Mouse (Mus musculus): Measurements from ENCODE around the gene Fbxw13. TPM values are rescaled to one million over a fixed set of nuclear protein-coding genes. Genes with fewer than 3 reads are reported as not detected.

The Fbxw13 gene
- polyA plus RNA-seq, 1 experiment from 2014 or later: not detected

Other genes starting within 250 kb of the Fbxw13 start
- gene Col7a1, start 242.4 kb downstream of the Fbxw13 start, polyA plus RNA-seq (2015; fragmentation: Nextera tagmentation; extraction: Ambion mirVana): 24.6 and 26.0 TPM in 2 replicates
- gene Ucn2, start 210.0 kb downstream of the Fbxw13 start, polyA plus RNA-seq (2015; fragmentation: Nextera tagmentation; extraction: Ambion mirVana): 0.30 and 0.83 TPM in 2 replicates
- gene Pfkfb4, start 204.2 kb downstream of the Fbxw13 start, polyA plus RNA-seq (2015; fragmentation: Nextera tagmentation; extraction: Ambion mirVana): 17.1 and 19.0 TPM in 2 replicates
- 65.4 and 76.0 TPM in 2 replicates for gene Shisa5, start 157.4 kb downstream of the Fbxw13 start, polyA plus RNA-seq (2015; fragmentation: Nextera tagmentation; extraction: Ambion mirVana)
- gene Trex1, start 136.2 kb downstream of the Fbxw13 start, polyA plus RNA-seq (2015; fragmentation: Nextera tagmentation; extraction: Ambion mirVana): 13.3 and 13.7 TPM in 2 replicates
- gene Atrip, start 121.9 kb downstream of the Fbxw13 start, polyA plus RNA-seq (2015; fragmentation: Nextera tagmentation; extraction: Ambion mirVana): 26.8 and 29.6 TPM in 2 replicates
- 14.1 and 14.6 TPM in 2 replicates for gene Ccdc51, start 113.5 kb downstream of the Fbxw13 start, polyA plus RNA-seq (2015; fragmentation: Nextera tagmentation; extraction: Ambion mirVana)
- 686 and 706 TPM in 2 replicates for gene Tma7, start 113.4 kb downstream of the Fbxw13 start, polyA plus RNA-seq (2015; fragmentation: Nextera tagmentation; extraction: Ambion mirVana)
- gene Plxnb1, start 100.6 kb downstream of the Fbxw13 start, polyA plus RNA-seq (2015; fragmentation: Nextera tagmentation; extraction: Ambion mirVana): 13.1 and 13.2 TPM in 2 replicates
- not detected in 2 replicates for gene Fbxw21, start 33.9 kb downstream of the Fbxw13 start, polyA plus RNA-seq (2015; fragmentation: Nextera tagmentation; extraction: Ambion mirVana)
- not detected in 2 replicates for gene Fbxw20, start 38.8 kb upstream of the Fbxw13 start, polyA plus RNA-seq (2015; fragmentation: Nextera tagmentation; extraction: Ambion mirVana)
- not detected in 2 replicates for gene Fbxw14, start 91.7 kb upstream of the Fbxw13 start, polyA plus RNA-seq (2015; fragmentation: Nextera tagmentation; extraction: Ambion mirVana)
- not detected in 2 replicates for gene Fbxw28, start 143.7 kb upstream of the Fbxw13 start, polyA plus RNA-seq (2015; fragmentation: Nextera tagmentation; extraction: Ambion mirVana)
- gene Fbxw22, start 208.3 kb upstream of the Fbxw13 start, polyA plus RNA-seq (2015; fragmentation: Nextera tagmentation; extraction: Ambion mirVana): not detected in 2 replicates